Mouse (Mus musculus): ENCODE data around the gene Pi4ka. TPM values are rescaled to one million over a fixed set of nuclear protein-coding genes. Genes with fewer than 3 reads are reported as not detected.

Pi4ka gene
- polyA plus RNA-seq, 1 experiment from 2014 or later: 77.6 TPM

DNA sequence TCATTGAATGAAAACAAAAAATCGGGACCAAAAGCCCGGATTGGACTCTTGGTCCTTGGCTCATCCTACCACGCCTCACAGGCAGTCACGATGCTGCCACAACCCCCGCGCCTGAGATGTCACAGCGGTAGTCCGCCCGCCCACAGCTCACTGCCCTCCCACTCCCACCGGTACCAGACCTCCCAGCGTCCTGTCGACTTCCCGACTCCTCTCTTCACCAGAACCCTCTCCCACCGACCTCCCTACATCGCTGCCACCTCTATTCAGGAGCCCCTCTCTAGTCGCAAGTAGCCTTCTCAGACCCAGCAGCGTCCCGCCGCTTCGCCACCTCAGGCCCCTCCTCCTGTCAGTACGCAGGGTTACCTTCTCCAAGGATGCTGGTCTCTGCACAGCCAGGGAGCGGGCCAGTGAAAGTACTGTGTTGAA, 830 bp downstream of the Pi4ka start:
- Histone ChIP-seq H3K4me1 (ENCODE audit: control insufficient read depth, insufficient read depth, low read length) (peaks cover 21% of the 10 kb centered on the region), H3K27me3 (ENCODE audit: control insufficient read depth, insufficient read depth, low read length) (no peaks in the 10 kb centered on the region), H3K4me2 (ENCODE audit: low read length) (peak overlapping the region; percentile 75), H3K4me3 (replicated peaks; ENCODE audit: low read depth, low read length) (peak overlapping the region; percentile 62), H3K27ac (replicated peaks; ENCODE audit: low read depth, low read length) (peak overlapping the region; percentile 91), H3K9me3 (ENCODE audit: control insufficient read depth, low read length) (no peaks in the 10 kb centered on the region), H3K36me3 (ENCODE audit: control insufficient read depth, insufficient read depth, low read length) (0 out of 2 replicates have a peak, but pooled peaks cover 2% of the 10 kb centered on the region), H3K9ac (replicated peaks; ENCODE audit: low read length) (peak overlapping the region; percentile 70)
- under 1% methylated on average over 22 of the region's 22 CpGs for WGBS
- ATAC-seq (ENCODE audit: low FRiP score, low TSS enrichment): peak; percentile 82
- peak; percentile 71 for DNase-seq

DNA sequence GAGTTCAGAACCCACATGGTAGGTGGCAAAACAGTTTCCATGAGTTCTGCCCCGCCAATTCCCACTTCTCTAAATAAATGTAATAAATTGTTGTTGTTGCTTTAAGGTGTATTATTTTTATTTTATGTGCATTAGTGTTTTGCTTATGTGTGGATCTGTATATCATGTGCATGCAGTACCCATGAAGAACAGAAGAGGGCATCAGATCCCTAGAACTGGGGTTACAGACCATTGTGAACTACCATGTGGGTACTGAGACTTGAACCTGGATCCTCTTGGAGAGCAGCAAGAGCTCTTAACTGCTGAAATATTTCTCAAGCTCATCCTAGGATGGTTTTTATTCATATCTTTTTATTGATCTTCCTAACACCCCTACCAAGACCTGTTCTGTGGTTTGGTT, 3.3 kb downstream of the Pi4ka start:
- Histone ChIP-seq H3K4me2 (ENCODE audit: low read length) (no peak overlapping the region), H3K4me1 (ENCODE audit: control insufficient read depth, insufficient read depth, low read length) (peaks cover 21% of the 10 kb centered on the region), H3K27me3 (ENCODE audit: control insufficient read depth, insufficient read depth, low read length) (no peaks in the 10 kb centered on the region), H3K36me3 (ENCODE audit: control insufficient read depth, insufficient read depth, low read length) (no peaks in the 10 kb centered on the region), H3K4me3 (replicated peaks; ENCODE audit: low read depth, low read length) (no peak overlapping the region), H3K27ac (replicated peaks; ENCODE audit: low read depth, low read length) (no peak overlapping the region), H3K9me3 (ENCODE audit: control insufficient read depth, low read length) (no peaks in the 10 kb centered on the region), H3K9ac (replicated peaks; ENCODE audit: low read length) (no peak overlapping the region)
- 71% methylated on average over 1 of the region's 1 CpGs for WGBS
- peak; percentile 50 for DNase-seq
- no peak for ATAC-seq (ENCODE audit: low FRiP score, low TSS enrichment)

DNA sequence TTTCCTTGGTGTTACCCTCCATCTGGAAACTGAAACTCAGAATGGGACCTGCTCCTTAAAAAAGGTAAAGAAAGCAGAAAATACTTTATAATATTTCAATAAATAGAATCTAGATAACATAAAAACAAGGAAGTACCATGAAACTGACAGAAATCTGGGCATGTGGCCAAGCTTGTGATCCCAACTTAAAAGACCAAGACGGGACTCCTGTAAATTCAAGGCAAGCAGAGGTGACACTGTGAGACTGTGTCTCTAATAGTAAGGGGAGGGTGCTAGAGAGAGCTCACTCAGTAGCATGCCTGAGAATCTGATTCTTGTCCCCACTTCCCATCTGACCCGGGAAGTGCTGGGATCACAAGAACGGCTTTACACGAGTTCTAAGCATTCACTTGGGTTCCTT, 13.3 kb downstream of the Pi4ka start:
- no peak for DNase-seq

DNA sequence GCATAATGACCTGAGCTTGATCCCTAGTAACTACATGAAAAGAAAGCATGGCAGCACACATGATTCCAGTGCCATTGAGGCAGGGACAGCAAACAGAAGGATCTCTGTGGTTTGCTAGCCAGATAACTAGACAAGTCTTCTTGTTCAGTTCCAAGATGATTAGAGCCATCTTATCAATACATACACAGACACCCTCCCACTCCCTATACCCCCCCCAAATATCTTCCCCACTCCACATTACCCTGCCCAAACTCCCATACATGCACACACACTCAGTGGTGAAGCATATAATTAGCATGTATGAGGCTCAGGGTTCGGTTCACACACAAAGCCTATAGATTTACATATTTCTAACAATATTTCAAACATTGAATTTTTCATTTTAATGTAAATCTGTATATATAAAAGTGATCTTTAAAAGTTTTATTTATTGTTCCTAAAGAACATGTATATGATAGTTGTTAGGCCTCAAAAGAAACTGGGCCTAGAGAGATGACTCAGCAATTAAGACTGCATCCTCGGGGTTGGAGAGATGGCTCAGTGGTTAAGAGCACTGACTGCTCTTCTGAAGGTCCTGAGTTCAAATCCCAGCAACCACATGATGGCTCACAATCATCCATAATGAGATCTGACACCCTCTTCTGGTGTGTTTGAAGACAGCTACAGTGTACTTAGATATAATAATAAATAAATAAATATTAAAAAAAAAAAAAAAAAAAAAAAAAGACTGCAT, 22.4 kb downstream of the Pi4ka start:
- no peak for DNase-seq
- H3K4me3 ChIP-seq (replicated peaks; ENCODE audit: low read depth, low read length): no peak overlapping the region
- no peaks in the 10 kb centered on the region for H3K4me1 ChIP-seq (ENCODE audit: control insufficient read depth, insufficient read depth, low read length)
- peaks cover 56% of the 10 kb centered on the region for H3K36me3 ChIP-seq (ENCODE audit: control insufficient read depth, insufficient read depth, low read length)
- H3K27ac ChIP-seq (replicated peaks; ENCODE audit: low read depth, low read length): no peak overlapping the region
- WGBS: 87% methylated on average over 2 of the region's 2 CpGs
- H3K4me2 ChIP-seq (ENCODE audit: low read length): no peak overlapping the region
- no peaks in the 10 kb centered on the region for H3K27me3 ChIP-seq (ENCODE audit: control insufficient read depth, insufficient read depth, low read length)
- no peaks in the 10 kb centered on the region for H3K9me3 ChIP-seq (ENCODE audit: control insufficient read depth, low read length)
- no peak overlapping the region for H3K9ac ChIP-seq (replicated peaks; ENCODE audit: low read length)
- no peak for ATAC-seq (ENCODE audit: low FRiP score, low TSS enrichment)

More for the DNA sequence above, 13.3 kb downstream of the Pi4ka start:
- no peaks in the 10 kb centered on the region for H3K9me3 ChIP-seq (ENCODE audit: control insufficient read depth, low read length)
- no peak overlapping the region for H3K4me2 ChIP-seq (ENCODE audit: low read length)
- no peak for ATAC-seq (ENCODE audit: low FRiP score, low TSS enrichment)
- no peak overlapping the region for H3K27ac ChIP-seq (replicated peaks; ENCODE audit: low read depth, low read length)
- peaks cover 4% of the 10 kb centered on the region; the same call in 1 of the 2 replicates for H3K36me3 ChIP-seq (ENCODE audit: control insufficient read depth, insufficient read depth, low read length)
- H3K27me3 ChIP-seq (ENCODE audit: control insufficient read depth, insufficient read depth, low read length): no peaks in the 10 kb centered on the region
- H3K4me1 ChIP-seq (ENCODE audit: control insufficient read depth, insufficient read depth, low read length): no peaks in the 10 kb centered on the region
- 79% methylated on average over 4 of the region's 4 CpGs for WGBS
- H3K9ac ChIP-seq (replicated peaks; ENCODE audit: low read length): no peak overlapping the region
- H3K4me3 ChIP-seq (replicated peaks; ENCODE audit: low read depth, low read length): no peak overlapping the region

DNA sequence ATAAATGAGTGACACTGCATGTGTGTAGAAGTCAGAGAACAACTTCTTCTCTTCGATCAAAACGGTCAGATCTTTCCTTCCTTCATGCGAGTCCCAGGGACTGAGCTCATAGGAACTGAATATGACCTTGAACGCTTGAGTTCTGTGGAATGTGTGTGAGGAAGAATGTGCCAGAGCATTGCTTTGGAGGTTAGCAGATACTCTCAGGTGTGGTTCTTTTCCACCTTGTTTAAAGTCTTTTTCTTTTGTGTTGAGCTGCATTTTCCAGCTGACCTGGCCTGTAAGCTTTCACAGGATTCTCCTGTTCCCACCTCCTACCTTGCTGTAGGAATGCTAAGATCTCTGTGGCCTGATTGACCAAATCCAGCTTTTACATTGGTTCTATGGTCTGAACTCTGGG, 23.8 kb downstream of the Pi4ka start:
- WGBS: 97% methylated on average over 4 of the region's 4 CpGs
- H3K27me3 ChIP-seq (ENCODE audit: control insufficient read depth, insufficient read depth, low read length): no peaks in the 10 kb centered on the region
- H3K36me3 ChIP-seq (ENCODE audit: control insufficient read depth, insufficient read depth, low read length): peaks cover 67% of the 10 kb centered on the region
- DNase-seq (no peak), ATAC-seq (ENCODE audit: low FRiP score, low TSS enrichment) (no peak)
- no peak overlapping the region for H3K27ac ChIP-seq (replicated peaks; ENCODE audit: low read depth, low read length)
- no peak overlapping the region for H3K9ac ChIP-seq (replicated peaks; ENCODE audit: low read length)
- H3K4me3 ChIP-seq (replicated peaks; ENCODE audit: low read depth, low read length): no peak overlapping the region
- H3K4me1 ChIP-seq (ENCODE audit: control insufficient read depth, insufficient read depth, low read length): no peaks in the 10 kb centered on the region
- no peak overlapping the region for H3K4me2 ChIP-seq (ENCODE audit: low read length)
- no peaks in the 10 kb centered on the region for H3K9me3 ChIP-seq (ENCODE audit: control insufficient read depth, low read length)

DNA sequence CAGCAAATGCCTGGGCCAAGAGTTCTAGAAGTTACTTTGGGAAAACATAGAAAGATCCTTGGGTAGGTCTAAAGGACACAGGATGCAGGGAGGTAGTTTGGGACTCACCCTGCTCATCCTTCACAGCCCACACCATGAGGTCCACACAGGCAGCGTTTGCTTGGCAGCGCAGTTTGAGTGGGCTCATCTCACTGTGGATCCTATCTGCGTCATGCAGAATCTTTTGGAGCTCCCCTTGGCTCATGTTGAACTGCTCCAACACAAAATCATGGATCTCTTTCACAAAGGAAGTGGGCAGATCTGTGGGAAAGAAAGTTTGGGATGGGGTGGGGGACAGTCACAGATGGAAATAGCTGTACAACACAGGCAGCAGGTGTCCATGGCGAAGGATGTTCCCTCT, 47.3 kb downstream of the Pi4ka start:
- ATAC-seq (ENCODE audit: low FRiP score, low TSS enrichment) (no peak), DNase-seq (no peak)
- H3K36me3 ChIP-seq (ENCODE audit: control insufficient read depth, insufficient read depth, low read length): peaks cover 78% of the 10 kb centered on the region
- H3K9me3 ChIP-seq (ENCODE audit: control insufficient read depth, low read length): no peaks in the 10 kb centered on the region
- no peak overlapping the region for H3K4me2 ChIP-seq (ENCODE audit: low read length)
- 96% methylated on average over 4 of the region's 4 CpGs for WGBS
- no peaks in the 10 kb centered on the region for H3K4me1 ChIP-seq (ENCODE audit: control insufficient read depth, insufficient read depth, low read length)
- no peak overlapping the region for H3K4me3 ChIP-seq (replicated peaks; ENCODE audit: low read depth, low read length)
- H3K9ac ChIP-seq (replicated peaks; ENCODE audit: low read length): no peak overlapping the region
- H3K27me3 ChIP-seq (ENCODE audit: control insufficient read depth, insufficient read depth, low read length): no peaks in the 10 kb centered on the region
- H3K27ac ChIP-seq (replicated peaks; ENCODE audit: low read depth, low read length): no peak overlapping the region

DNA sequence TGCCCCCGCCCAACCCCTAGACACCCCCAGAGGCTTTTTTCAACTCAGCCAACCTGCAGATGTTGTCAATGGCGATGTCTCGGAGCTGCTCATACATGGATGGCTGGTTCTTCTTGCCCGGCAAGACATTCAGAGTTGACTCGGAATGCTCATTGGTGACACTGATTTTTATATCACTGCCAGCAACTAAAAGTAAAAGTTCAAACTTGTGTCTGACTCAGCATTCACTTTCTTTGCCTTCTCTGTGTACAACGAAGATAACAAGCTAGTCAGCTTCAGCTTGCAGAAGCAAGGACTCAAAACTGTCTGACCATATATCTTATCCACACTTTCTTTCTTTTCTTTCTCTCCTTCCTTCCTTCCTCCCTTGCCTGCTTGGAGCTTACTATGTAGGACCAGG, 50.1 kb downstream of the Pi4ka start:
- no peaks in the 10 kb centered on the region for H3K27me3 ChIP-seq (ENCODE audit: control insufficient read depth, insufficient read depth, low read length)
- H3K27ac ChIP-seq (replicated peaks; ENCODE audit: low read depth, low read length): no peak overlapping the region
- H3K4me3 ChIP-seq (replicated peaks; ENCODE audit: low read depth, low read length): no peak overlapping the region
- H3K4me1 ChIP-seq (ENCODE audit: control insufficient read depth, insufficient read depth, low read length): no peaks in the 10 kb centered on the region
- H3K9me3 ChIP-seq (ENCODE audit: control insufficient read depth, low read length): no peaks in the 10 kb centered on the region
- peaks cover 85% of the 10 kb centered on the region for H3K36me3 ChIP-seq (ENCODE audit: control insufficient read depth, insufficient read depth, low read length)
- no peak for DNase-seq
- no peak overlapping the region for H3K9ac ChIP-seq (replicated peaks; ENCODE audit: low read length)
- H3K4me2 ChIP-seq (ENCODE audit: low read length): no peak overlapping the region
- no peak for ATAC-seq (ENCODE audit: low FRiP score, low TSS enrichment)
- 90% methylated on average over 6 of the region's 6 CpGs for WGBS

DNA sequence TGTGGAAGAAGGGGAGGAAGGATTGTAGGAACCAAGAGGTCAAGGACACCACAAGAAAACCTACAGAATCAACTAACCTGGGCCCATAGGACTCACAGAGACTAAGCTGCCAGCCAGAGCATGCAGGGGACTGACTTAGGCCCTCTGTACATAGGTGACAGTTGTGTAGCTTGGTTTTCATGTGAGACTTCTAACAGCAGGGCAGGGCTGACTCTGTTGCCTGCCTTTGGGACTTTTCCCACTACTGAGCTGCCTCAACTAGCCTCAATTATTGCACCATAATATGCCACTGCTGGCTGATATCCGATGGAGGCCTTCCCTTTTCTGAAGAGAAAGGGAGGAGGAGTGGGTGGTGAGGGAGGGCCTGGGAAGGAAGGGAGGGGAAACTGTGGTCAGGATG, 59.3 kb downstream of the Pi4ka start:
- H3K36me3 ChIP-seq (ENCODE audit: control insufficient read depth, insufficient read depth, low read length): peaks cover 76% of the 10 kb centered on the region

DNA sequence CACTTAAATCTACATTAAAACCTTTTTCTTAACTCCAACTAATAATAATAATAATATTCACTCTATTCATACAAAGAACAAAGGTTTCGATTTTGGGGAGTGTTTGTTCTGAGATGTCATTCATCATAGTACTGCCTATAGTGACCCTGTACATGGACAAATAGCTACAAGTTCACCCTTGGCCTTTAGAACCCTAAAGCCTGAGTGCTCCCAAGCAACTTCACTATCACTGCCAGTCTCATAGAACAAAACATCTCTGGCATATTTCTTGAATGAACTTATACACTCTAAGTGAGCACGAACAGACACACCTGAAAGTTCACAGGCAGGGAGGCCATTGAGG, 60.3 kb downstream of the Pi4ka start:
- Histone ChIP-seq H3K36me3 (ENCODE audit: control insufficient read depth, insufficient read depth, low read length) (peaks cover 69% of the 10 kb centered on the region), H3K4me2 (ENCODE audit: low read length) (no peak overlapping the region), H3K27me3 (ENCODE audit: control insufficient read depth, insufficient read depth, low read length) (no peaks in the 10 kb centered on the region), H3K9me3 (ENCODE audit: control insufficient read depth, low read length) (no peaks in the 10 kb centered on the region), H3K27ac (replicated peaks; ENCODE audit: low read depth, low read length) (no peak overlapping the region), H3K9ac (replicated peaks; ENCODE audit: low read length) (no peak overlapping the region), H3K4me3 (replicated peaks; ENCODE audit: low read depth, low read length) (no peak overlapping the region), H3K4me1 (ENCODE audit: control insufficient read depth, insufficient read depth, low read length) (no peaks in the 10 kb centered on the region)
- WGBS: 88% methylated on average over 2 of the region's 2 CpGs
- DNase-seq: no peak
- ATAC-seq (ENCODE audit: low FRiP score, low TSS enrichment): no peak

More for the DNA sequence above, 59.3 kb downstream of the Pi4ka start:
- Histone ChIP-seq H3K27ac (replicated peaks; ENCODE audit: low read depth, low read length) (no peak overlapping the region), H3K4me3 (replicated peaks; ENCODE audit: low read depth, low read length) (no peak overlapping the region), H3K4me1 (ENCODE audit: control insufficient read depth, insufficient read depth, low read length) (no peaks in the 10 kb centered on the region), H3K27me3 (ENCODE audit: control insufficient read depth, insufficient read depth, low read length) (no peaks in the 10 kb centered on the region), H3K4me2 (ENCODE audit: low read length) (no peak overlapping the region), H3K9me3 (ENCODE audit: control insufficient read depth, low read length) (no peaks in the 10 kb centered on the region), H3K9ac (replicated peaks; ENCODE audit: low read length) (no peak overlapping the region)
- ATAC-seq (ENCODE audit: low FRiP score, low TSS enrichment) (no peak), DNase-seq (no peak)
- 97% methylated on average over 1 of the region's 1 CpGs for WGBS

Data from midbrain, embryonic 14.5 days (tissue).